Mouse (Mus musculus): ENCODE results near the gene Taar7f.
"Not testable (repeated sequence)": the region's sequence is repeated elsewhere in the genome, so short reads cannot be mapped to it uniquely, and the experiment has no call there.

DNA sequence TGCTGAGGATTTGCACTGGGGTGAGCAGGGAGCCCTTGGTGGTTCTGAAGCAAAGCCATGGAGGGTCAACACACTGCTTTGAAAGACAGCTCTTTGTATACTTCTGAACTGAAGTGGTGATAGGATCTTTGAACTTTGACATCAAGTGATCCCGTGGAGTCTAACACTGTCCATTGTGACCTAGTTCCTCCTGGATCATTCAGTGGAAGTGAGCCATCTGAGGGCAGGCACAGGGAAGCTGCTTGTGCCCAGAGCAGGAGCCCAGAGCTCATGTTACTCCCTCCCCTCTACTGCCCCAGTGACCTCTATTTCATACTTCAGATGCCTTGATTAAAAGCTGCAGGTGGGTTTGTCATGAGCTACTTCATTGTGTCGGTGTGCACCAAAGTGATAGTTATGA, 47.7 kb downstream of the Taar7f start:
- not testable (repeated sequence) for TF ChIP-seq POLR2A (IDR thresholded peaks at IDR 0.05; ENCODE audit: low read depth, low read length); EP300 (IDR thresholded peaks at IDR 0.05; ENCODE audit: low read length); CTCF (conservative IDR thresholded peaks at IDR 0.05 in 1 of 2, IDR thresholded peaks at IDR 0.05 in 1 of 2; ENCODE audit: low read depth in 2 of 2, low read length in 2 of 2); HCFC1 (IDR thresholded peaks at IDR 0.05; ENCODE audit: low read depth, low read length)
